Mouse (Mus musculus) ES-E14 (cell line): Measurements from ENCODE around the gene Tmem117. TPM values are rescaled to one million over a fixed set of nuclear protein-coding genes. Genes with fewer than 3 reads are reported as not detected.

Experiments
- DNase-seq: peaks from one replicate; pipeline ENCODE4 v3.0.0-alpha.2; 2013; ENCODE audit warnings: low read depth, low spot score
- H3K27ac ChIP-seq: 2 replicates; pipeline ENCODE4 v1.5.1; 2012; ENCODE audit warnings: low read depth, mild to moderate bottlenecking, low read length, moderate library complexity, mixed read lengths; ENCODE audit not compliant: poor library complexity, insufficient read depth, severe bottlenecking
- H3K36me3 ChIP-seq: 2 replicates; pipeline ENCODE4 v1.6.1; 2012; ENCODE audit warnings: mild to moderate bottlenecking, low read length, moderate library complexity, mixed read lengths; ENCODE audit not compliant: control insufficient read depth, poor library complexity, insufficient read depth, severe bottlenecking
- H3K4me1 ChIP-seq, 2 experiments: fragments of 150-350 bp in 1 of 2; sonication (generic) in 1 of 2; 2 replicates each; pipeline ENCODE4 v1.6.1; 2012; ENCODE audit warnings: low read length in 2 of 2, mild to moderate bottlenecking in 1 of 2, mixed read lengths in 1 of 2; ENCODE audit not compliant: control insufficient read depth in 2 of 2, insufficient read depth in 2 of 2, poor library complexity in 1 of 2
- H3K4me3 ChIP-seq, 2 experiments: fragments of 150-350 bp in 1 of 2; sonication (generic) in 1 of 2; 2 replicates each; pipeline ENCODE4 v1.5.1; 2012; ENCODE audit warnings: low read length in 2 of 2, low read depth in 1 of 2, mild to moderate bottlenecking in 1 of 2, mixed read lengths in 1 of 2; ENCODE audit not compliant: insufficient read depth in 1 of 2, poor library complexity in 1 of 2, severe bottlenecking in 1 of 2
- H3K9ac ChIP-seq: 2 replicates; pipeline ENCODE4 v1.6.1; 2012; ENCODE audit warnings: low read depth, mild to moderate bottlenecking, low read length, mixed read lengths; ENCODE audit not compliant: poor library complexity, insufficient read depth, severe bottlenecking
- H3K9me3 ChIP-seq: fragments of 150-350 bp; sonication (generic); 2 replicates; pipeline ENCODE4 v1.6.1; 2012; ENCODE audit warnings: low read depth, mild to moderate bottlenecking, low read length; ENCODE audit not compliant: control insufficient read depth, insufficient read depth
- CHD2 ChIP-seq: IDR thresholded peaks from 2 replicates; pipeline ENCODE4 v1.6.1; 2014; ENCODE audit warnings: mild to moderate bottlenecking, low read depth, low read length, inconsistent platforms
- HCFC1 ChIP-seq: IDR thresholded peaks from 2 replicates; pipeline ENCODE4 v1.6.1; 2012; ENCODE audit warnings: low read length, inconsistent platforms, borderline replicate concordance; ENCODE audit not compliant: insufficient read depth
- MAFK ChIP-seq: IDR thresholded peaks from 2 replicates; pipeline ENCODE4 v1.6.1; 2014; ENCODE audit warnings: mild to moderate bottlenecking, low read depth, low read length, inconsistent platforms; ENCODE audit not compliant: insufficient read depth
- ZC3H11A ChIP-seq: IDR thresholded peaks from 2 replicates; pipeline ENCODE4 v1.6.1; 2012; ENCODE audit warnings: low read depth, mild to moderate bottlenecking, inconsistent platforms, low read length, borderline replicate concordance
- ZNF384 ChIP-seq: IDR thresholded peaks from 2 replicates; pipeline ENCODE4 v1.6.1; 2012; ENCODE audit warnings: low read depth, low read length, inconsistent platforms
- in situ Hi-C, 2 experiments: fragments of 600-800 bp; cut with MboI; formaldehyde crosslinking; loops; one replicate each; pipeline ENCODE4 v1.15.1; 2025; ENCODE audit warnings: low sequenced_read_pairs in 2 of 2, inconsistent platforms in 1 of 2; ENCODE audit not compliant: unreplicated experiment in 2 of 2
- total RNA-seq: library from RNA; depleted of rRNA; stranded (reverse); fragments of 300-350 nt; gene quantifications from 2 replicates; pipeline ENCODE4 v1.2.3, GENCODE M21; 2012

Tmem117 gene
- total RNA-seq, 1 experiment, result 0.71 TPM

- in situ Hi-C loops, result no loop called here
- no peak overlapping the region for H3K9ac ChIP-seq
- TF ChIP-seq MAFK, result no peak
- TF ChIP-seq ZC3H11A, result no peak
- TF ChIP-seq HCFC1, result no peak
Measured at GRCm38 (mm10) chr15:94904672-94905407, 275.8 kb downstream of the Tmem117 start.

GRCm38 (mm10) chr15:94921672-94922071 lies 292.6 kb downstream of the Tmem117 start:
- no peaks in the 10 kb centered on the region for H3K4me1 ChIP-seq
- H3K4me3 ChIP-seq, result no peak overlapping the region
- H3K27ac ChIP-seq, result no peak overlapping the region
- no peaks in the 10 kb centered on the region for H3K9me3 ChIP-seq
- DNase-seq, result no peak
- TF ChIP-seq HCFC1 (no peak), ZNF384 (no peak), ZC3H11A (no peak), CHD2 (no peak), MAFK (no peak)
- no peak overlapping the region for H3K9ac ChIP-seq
- H3K36me3 ChIP-seq, result no peaks in the 10 kb centered on the region
- in situ Hi-C loops, result no loop called here

More at GRCm38 (mm10) chr15:94904672-94905407, 275.8 kb downstream of the Tmem117 start:
- H3K4me3 ChIP-seq, result no peak overlapping the region
- DNase-seq, result no peak
- no peaks in the 10 kb centered on the region for H3K4me1 ChIP-seq
- H3K9me3 ChIP-seq, result no peaks in the 10 kb centered on the region
- H3K27ac ChIP-seq, result no peak overlapping the region
- no peaks in the 10 kb centered on the region for H3K36me3 ChIP-seq

- TF ChIP-seq HCFC1, result no peak
- TF ChIP-seq ZC3H11A, result no peak
- TF ChIP-seq MAFK, result no peak
- no peak for TF ChIP-seq CHD2
- no peak for TF ChIP-seq ZNF384
- Histone ChIP-seq H3K27ac (no peak overlapping the region), H3K36me3 (no peaks in the 10 kb centered on the region), H3K9ac (no peak overlapping the region), H3K4me1 (no peaks in the 10 kb centered on the region), H3K4me3 (no peak overlapping the region), H3K9me3 (no peaks in the 10 kb centered on the region)
- DNase-seq, result no peak
- in situ Hi-C loops, result no loop called here
Measured at GRCm38 (mm10) chr15:94927986-94928385, 299.0 kb downstream of the Tmem117 start.

GRCm38 (mm10) chr15:94930743-94931142 lies 301.7 kb downstream of the Tmem117 start:
- in situ Hi-C loops, result no loop called here
- no peak overlapping the region for H3K27ac ChIP-seq
- no peaks in the 10 kb centered on the region for H3K9me3 ChIP-seq

GRCm38 (mm10) chr15:94933044-94933443 lies 304.0 kb downstream of the Tmem117 start:
- Histone ChIP-seq H3K27ac (no peak overlapping the region), H3K36me3 (no peaks in the 10 kb centered on the region), H3K9me3 (no peaks in the 10 kb centered on the region), H3K9ac (no peak overlapping the region), H3K4me1 (no peaks in the 10 kb centered on the region), H3K4me3 (no peak overlapping the region)
- no peak for TF ChIP-seq HCFC1
- TF ChIP-seq MAFK, result no peak
- no peak for TF ChIP-seq ZC3H11A
- no peak for TF ChIP-seq CHD2
- TF ChIP-seq ZNF384, result no peak
- in situ Hi-C loops, result no loop called here
- no peak for DNase-seq

More at GRCm38 (mm10) chr15:94930743-94931142, 301.7 kb downstream of the Tmem117 start:
- Histone ChIP-seq H3K4me1 (no peaks in the 10 kb centered on the region), H3K36me3 (no peaks in the 10 kb centered on the region), H3K4me3 (no peak overlapping the region), H3K9ac (no peak overlapping the region)
- TF ChIP-seq MAFK (no peak), CHD2 (no peak), ZNF384 (no peak), HCFC1 (no peak), ZC3H11A (no peak)
- no peak for DNase-seq
